Mouse (Mus musculus): ENCODE measurements around the gene Cenpk.
"Not testable (repeated sequence)": the region's sequence is repeated elsewhere in the genome, so short reads cannot be mapped to it uniquely, and the experiment has no call there.

The Cenpk gene

GRCm38 (mm10) chr13:104228384-104229066 lies at the start of gene Cenpk, which contains the start of gene Ppwd1:
Gene Cenpk (plus strand): TSS chr13:104228611.
Gene Ppwd1 (minus strand): TSS chr13:104228843.
- DNase-seq, result peak; percentile 95 to 96

DNA sequence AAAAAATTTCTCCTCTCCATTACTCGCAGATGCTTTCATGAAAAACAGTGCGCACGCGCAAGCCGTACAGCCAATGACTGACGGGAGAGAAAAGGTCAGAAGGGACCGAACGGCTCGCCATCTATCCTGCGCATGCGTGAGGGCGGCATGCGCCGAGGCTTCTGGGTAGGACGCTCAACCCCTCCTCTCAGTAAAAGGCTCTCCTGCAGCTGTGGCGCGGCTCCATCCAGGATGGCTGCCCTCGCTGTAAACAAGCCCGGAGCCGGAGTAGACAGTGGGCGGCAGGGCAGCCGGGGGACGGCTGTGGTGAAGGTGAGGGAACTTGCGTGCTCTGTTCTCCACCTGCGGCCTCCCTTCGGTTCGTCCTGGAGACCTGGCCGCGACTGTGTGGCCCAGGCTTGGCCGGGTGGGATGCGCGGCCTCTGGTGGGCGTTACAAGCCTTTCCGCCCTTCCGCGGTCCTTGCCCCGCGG lies 49.7 kb upstream of the Cenpk start, which contains the start of gene Trim23:
Gene Trim23, plus strand, starts transcription at position 148 of the 472 bp plus-strand sequence.
- DNase-seq, result peak; percentile 93 to 97

DNA sequence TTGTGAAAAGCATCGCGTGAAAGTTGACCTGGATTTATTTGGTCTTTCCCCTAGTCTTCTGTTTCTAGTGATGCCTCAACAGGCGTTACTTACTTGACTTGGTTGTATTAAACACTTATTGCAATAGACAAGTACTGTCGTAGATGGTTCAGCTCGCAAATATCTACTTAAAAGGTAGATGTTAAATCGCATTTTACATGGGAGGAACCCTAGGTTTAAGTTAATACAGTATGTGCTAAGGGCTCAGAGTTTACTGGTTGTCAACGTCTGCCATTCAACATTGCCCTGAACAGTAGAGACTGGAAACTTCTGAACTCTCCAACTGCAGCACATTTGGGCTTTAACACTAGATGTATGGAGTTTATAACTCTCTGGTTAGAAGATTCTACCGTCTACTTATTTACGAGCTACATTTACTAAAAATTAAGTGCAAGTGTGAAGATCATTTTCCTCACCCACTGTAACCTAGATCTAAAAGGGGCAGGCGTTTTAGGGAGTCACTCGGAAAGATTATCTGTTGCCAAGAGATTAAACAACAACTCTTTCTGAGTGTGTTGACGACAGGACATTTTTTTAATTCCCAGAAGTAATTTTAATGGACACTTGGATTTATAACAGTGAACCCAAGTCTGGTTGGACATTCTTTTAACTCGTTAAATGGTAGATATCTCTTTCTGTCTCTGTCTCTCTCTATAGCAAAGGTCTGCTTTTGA lies 49.1 kb upstream of the Cenpk start:
- no peak for DNase-seq

GRCm38 (mm10) chr13:104187357-104187756 lies 41.1 kb upstream of the Cenpk start:
- no peak for DNase-seq

DNA sequence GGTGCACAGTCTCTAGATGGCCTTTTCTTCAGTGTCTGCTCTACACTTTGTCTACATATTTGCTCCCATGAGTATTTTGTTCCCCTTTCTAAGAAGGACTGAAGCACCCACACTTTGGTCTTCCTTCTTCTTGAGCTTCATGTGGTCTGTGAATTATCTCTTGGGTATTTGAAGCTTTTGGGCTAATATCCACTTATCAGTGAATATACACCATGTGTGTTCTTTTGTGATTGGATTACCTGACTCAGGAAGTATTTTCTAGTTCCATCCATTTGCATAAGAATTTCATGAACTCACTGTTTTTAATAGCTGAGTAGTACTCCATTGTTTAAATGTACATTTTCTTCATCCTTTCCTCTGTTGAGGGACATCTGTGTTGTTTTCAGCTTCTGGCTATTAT lies 32.5 kb upstream of the Cenpk start:
- DNase-seq, result not testable (repeated sequence)

DNA sequence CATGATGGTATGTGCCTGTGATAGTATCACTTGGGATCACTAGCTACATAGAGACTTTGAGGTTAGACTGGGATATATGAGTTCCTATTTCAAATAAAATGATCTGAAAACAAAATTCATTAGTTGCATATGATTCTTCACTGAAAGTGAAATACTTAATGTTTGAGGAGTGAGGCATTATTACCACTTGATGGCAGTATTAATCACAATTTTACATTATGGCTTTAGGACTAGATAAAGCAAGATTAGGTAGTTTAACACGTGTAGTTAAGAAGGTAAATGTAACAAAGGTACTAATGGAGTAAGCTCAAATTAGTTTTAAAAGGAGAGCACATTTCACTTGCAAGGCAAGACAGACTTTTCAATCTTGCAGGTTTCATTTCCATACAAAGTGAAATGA lies 24.1 kb upstream of the Cenpk start:
- no peak for DNase-seq

DNA sequence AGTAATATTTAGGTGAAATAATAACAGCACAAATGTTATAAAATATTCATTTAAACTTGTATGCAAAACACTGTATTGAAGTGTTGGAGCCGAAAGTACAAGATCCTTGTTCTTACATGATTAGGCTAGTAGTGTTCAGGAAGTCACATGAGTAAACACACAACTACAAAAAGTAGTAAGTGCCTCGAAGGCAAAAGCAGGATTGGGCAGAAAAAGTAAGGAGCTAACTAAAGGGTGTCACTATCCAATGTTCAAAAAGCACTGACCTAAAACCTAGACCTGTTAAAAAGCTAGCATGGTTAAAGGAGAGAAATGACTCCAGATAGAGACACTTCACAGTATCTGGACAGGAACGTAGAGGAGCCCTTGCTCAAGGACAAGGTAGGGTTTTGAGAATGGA lies 933 bp upstream of the Cenpk start:
- no peak for DNase-seq

DNA sequence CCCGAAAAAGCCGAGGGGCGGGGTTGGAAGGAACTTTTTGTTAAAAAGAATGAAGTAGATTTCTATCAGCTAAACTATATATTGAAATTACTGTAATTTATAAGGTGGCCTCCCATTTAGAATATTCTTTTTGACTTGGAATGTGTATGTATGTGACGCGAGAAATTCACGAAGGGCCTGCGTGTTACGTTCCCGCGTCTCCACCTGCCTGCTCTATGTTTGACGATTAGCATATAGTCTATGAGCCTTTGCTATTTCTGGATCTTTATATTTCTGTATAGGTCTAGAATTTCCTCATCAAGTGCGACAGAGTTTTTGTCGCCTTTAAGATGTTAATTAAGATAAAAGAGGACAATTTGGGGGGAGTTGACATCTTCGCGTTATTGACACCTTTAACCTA lies 770 bp downstream of the Cenpk start:
- no peak for DNase-seq

GRCm38 (mm10) chr13:104258997-104259396 lies 30.6 kb downstream of the Cenpk start:
- no peak for DNase-seq

DNA sequence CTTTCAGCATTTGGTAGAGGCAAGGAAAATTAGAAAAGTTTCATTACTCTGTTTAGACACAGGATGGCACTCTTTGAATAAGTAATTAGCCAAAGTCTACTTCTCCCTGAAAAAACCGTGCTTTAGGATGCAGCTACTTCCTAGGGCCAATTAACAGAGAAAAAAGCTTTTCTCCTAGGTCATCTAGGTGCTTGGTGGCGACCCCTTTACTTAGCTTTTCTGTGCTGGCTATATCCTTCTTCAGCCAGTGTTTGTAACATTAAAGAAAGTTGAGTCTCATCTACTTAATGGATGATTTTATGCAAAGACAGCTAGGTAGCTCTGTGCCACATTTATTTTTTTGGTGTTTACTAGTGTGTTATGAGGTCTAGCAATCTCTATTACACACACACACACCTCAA lies 56.6 kb downstream of the Cenpk start:
- peak in 1 of 2 experiments; percentile 4 for DNase-seq

- peak; percentile 27 to 34 for DNase-seq
These were observed 57.4 kb downstream of the Cenpk start for GRCm38 (mm10) chr13:104285737-104286311.

DNA sequence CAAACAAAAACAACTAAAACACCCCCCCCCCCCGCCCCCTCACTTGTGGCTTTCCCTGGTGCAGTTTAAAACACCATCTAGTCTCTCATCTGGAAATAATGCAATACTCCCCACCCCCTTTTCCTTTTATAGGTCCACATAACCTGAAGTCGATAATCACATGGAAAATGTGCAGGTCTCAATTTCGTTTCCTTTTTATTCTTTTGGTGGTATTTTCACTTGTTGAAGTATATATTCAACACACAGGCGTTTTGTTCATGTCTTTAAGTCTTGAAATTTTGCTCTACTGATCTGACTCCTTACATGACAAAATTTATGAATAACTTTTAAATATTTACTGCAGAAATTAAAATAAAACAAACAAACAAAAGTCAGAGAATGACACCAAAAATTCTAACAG lies 57.9 kb downstream of the Cenpk start:
- DNase-seq, result no peak

DNA sequence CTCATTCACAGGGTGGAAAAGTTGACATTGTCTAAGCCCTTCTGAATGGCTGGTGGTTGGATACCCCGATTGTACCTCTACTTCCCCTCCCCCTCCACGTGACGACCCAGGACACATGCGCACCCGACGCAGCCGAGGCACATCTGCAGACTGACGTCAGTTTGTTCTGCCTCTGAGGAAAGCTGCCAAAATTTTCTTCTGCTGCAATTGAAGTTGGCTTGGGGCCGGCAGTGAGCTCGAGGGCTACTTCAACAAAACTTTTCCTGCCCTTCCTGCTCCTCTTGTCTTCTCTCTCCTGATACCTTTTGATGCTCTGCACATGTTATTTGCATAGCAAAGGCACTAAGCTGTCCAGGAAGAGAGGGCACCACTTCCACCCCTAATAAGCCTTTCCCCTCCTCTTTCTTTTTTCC lies 58.5 kb downstream of the Cenpk start:
- peak; percentile 86 to 92 for DNase-seq

DNA sequence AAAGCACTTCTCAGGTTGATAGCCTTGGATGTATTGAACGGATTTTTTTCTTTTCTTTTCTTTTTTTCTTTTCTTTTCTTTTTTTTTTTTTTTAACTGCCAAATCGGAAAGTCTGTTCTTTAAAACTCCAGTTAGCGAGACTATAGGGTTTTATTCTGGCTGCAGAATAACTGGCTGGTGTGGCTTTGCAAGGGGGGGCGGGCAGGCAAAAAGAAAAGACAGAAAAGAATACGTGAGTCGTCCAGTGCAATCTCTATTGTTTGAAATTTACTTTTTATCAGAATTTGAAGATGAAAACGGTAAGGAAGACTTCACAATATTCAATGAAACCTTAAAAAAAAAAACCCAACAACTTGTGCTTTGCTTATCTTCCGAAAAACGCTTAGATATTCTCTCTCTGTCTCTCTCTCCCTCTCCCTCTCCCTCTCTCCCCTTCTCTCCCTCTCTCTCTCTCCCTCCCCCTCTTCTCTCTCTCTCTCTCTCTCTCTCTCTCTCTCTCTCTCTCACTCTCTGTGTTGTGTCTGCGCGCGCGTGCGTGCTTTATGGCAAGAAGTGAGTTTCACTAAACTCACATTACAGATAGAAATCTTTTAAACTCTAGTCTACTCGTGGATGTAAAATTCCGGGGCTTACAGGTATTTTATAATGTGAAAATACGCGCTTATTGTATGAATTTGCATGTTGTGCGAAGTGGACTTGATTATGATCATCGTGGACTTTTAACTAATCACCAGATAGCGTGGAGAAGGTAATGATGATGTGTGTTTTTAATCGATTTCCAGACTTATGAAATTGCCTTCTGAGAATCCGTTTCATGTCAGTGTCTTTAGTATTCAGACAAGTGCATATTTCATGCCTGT lies 59.2 kb downstream of the Cenpk start, which contains the start of gene Adamts6:
Gene Adamts6, plus strand, starts transcription at position 470 of the 860 bp plus-strand sequence.
- peak; percentile 35 to 59 for DNase-seq

- DNase-seq, result peak in 1 of 2 experiments; percentile 4
These were observed 59.9 kb downstream of the Cenpk start for GRCm38 (mm10) chr13:104288226-104288859.

DNA sequence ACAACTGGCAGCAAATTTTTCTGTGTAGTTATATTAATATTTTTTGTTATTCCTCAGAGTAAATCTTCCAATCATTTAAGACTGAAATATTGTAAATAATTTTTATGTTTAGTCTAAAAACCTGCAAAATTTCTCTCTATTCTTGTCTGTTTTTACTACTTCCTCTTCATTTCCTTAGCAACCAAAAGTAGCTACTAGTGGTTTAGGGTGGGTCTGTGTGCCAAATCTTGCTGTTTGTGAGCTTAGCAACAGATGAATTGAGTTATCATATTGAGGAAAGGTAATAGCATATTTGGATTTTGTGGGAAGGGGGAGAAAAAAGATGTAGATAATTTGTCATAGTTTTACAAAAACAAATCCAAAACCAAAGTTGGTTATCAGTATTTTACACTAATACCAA lies 60.8 kb downstream of the Cenpk start:
- no peak for DNase-seq

DNA sequence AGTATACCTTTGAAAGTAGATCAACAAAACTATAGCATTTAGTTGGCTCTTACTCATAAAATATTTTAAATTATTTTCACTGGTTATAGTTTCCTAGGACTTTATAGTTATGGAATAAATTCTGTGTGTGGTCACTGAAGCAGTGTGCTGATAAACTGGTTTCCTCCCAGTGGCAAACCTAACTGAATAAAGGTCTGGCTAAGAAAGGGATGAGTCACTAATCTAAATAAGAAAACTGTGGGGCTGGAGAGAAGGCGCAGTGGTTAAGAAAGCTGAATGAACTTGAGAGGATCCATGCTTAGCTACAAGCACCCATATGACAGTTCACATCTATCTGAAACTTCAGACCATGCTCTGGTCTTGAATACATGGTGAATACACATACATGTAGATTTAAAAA lies 67.1 kb downstream of the Cenpk start:
- DNase-seq, result no peak
